Mouse (Mus musculus): ENCODE measurements around the gene Dmgdh.

Dmgdh gene

DNA sequence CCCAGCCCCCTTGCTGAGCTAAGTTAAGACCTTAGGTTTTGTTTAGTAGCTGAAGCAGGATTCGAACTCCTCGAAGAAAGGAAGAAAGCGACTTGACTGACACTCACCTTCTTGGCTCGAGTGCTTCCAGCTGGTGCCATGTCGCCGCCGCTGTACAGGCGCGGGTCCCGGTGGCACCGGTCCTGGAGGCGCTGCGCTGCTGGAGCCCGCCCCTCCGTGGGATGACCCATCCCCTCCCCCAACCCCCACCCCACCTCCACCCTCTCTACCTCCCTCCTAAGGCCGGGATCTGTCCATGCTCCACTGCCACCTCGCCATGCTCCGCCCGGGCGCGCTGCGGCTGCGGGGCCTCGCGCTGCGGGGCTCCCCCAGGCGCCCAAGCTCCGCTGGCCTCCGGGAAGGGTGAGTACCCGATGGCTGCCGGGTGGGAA, at the start of gene Dmgdh, which contains the start of gene Bhmt2:
TSS of gene Dmgdh (plus strand) at position 303 of the 431 bp plus-strand sequence.
TSS of gene Bhmt2 (minus strand) at position 172 of the 431 bp plus-strand sequence.
- in situ Hi-C loops (cut with MboI, MseI) = loop anchor here (25.0 kb wide), 1 partner anchor 1238 kb away; no protein-coding TSS in a partner anchor

- in situ Hi-C loops (cut with MboI, MseI) = loop anchor here (25.0 kb wide), 1 partner anchor 592 kb away; no protein-coding TSS in a partner anchor
Measured at GRCm38 (mm10) chr13:93628861-93629260, 45.4 kb upstream of the Dmgdh start.

GRCm38 (mm10) chr13:93630941-93631705, 43.1 kb upstream of the Dmgdh start:
- in situ Hi-C loops (cut with MboI, MseI) = loop anchor here (25.0 kb wide), 1 partner anchor 594 kb away; no protein-coding TSS in a partner anchor

DNA sequence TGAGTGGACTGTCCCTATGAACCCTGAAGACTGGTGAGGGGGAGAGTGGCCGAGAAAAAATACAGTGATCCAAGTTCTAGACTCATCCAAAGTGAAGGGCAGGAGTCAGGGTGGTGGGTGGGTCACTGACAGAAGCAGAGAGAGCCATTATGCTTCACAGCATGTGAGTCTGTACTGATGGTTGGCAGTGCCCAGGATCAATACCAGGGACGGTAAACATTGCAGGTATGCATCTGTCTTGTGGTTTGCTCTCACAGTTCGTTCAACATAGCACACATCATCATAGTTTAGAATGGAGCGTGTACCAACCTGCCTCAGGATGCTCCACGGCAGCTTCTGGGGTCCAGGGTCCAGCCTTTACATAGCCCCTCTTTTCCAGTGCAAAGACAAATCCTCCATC, 41.3 kb upstream of the Dmgdh start:
- in situ Hi-C loops (cut with MboI, MseI) = loop anchor here (25.0 kb wide), 1 partner anchor 596 kb away; no protein-coding TSS in a partner anchor

- in situ Hi-C loops (cut with MboI, MseI) = loop anchor here (25.0 kb wide), 1 partner anchor 599 kb away; no protein-coding TSS in a partner anchor
Measured at GRCm38 (mm10) chr13:93636561-93636960, 37.7 kb upstream of the Dmgdh start.

GRCm38 (mm10) chr13:93637282-93638245, 36.7 kb upstream of the Dmgdh start, which contains the start of gene Bhmt:
TSS of gene Bhmt (minus strand) at chr13:93637961.
- in situ Hi-C loops (cut with MboI, MseI) = loop anchor here (25.0 kb wide), 1 partner anchor 600 kb away; no protein-coding TSS in a partner anchor

GRCm38 (mm10) chr13:93639636-93640035, 34.6 kb upstream of the Dmgdh start:
- in situ Hi-C loops (cut with MboI, MseI) = loop anchor here (25.0 kb wide), 1 partner anchor 602 kb away; no protein-coding TSS in a partner anchor

- in situ Hi-C loops (cut with MboI, MseI) = loop anchor here (25.0 kb wide), 1 partner anchor 611 kb away; no protein-coding TSS in a partner anchor
Measured at GRCm38 (mm10) chr13:93648387-93649130, 25.7 kb upstream of the Dmgdh start.

- in situ Hi-C loops (cut with MboI, MseI) = loop anchor here (25.0 kb wide), 1 partner anchor 1259 kb away; no protein-coding TSS in a partner anchor
Measured at GRCm38 (mm10) chr13:93653382-93653781, 20.9 kb upstream of the Dmgdh start.

GRCm38 (mm10) chr13:93657941-93658340, 16.3 kb upstream of the Dmgdh start:
- in situ Hi-C loops (cut with MboI, MseI) = loop anchor here (25.0 kb wide), 1 partner anchor 1254 kb away; no protein-coding TSS in a partner anchor

- in situ Hi-C loops (cut with MboI, MseI) = loop anchor here (25.0 kb wide), 1 partner anchor 1245 kb away; no protein-coding TSS in a partner anchor
Measured at GRCm38 (mm10) chr13:93667586-93667985, 6.6 kb upstream of the Dmgdh start.

- in situ Hi-C loops (cut with MboI, MseI) = loop anchor here (25.0 kb wide), 1 partner anchor 1240 kb away; no protein-coding TSS in a partner anchor
Measured at GRCm38 (mm10) chr13:93672371-93672770, 1.9 kb upstream of the Dmgdh start.

GRCm38 (mm10) chr13:93673296-93673695, 937 bp upstream of the Dmgdh start:
- in situ Hi-C loops (cut with MboI, MseI) = loop anchor here (25.0 kb wide), 1 partner anchor 1239 kb away; no protein-coding TSS in a partner anchor

DNA sequence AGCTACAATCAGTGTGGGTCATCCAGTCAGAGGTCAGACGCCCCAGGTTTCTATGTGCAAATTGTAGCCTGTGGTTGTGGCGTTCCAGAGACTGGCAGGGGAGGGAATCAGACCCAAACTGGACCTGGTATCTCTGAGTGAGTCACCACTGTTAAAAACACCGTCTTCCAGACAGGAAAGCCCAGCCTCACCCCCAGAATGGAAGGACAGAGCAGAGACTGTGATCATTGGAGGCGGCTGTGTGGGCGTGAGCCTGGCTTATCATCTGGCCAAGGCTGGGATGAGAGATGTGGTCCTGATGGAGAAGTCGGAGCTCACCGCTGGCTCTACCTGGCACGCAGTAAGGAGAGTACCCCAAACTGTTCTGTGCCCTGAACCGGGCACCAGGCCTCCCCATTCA, 2.6 kb downstream of the Dmgdh start:
- in situ Hi-C loops (cut with MboI, MseI) = no loop called here

DNA sequence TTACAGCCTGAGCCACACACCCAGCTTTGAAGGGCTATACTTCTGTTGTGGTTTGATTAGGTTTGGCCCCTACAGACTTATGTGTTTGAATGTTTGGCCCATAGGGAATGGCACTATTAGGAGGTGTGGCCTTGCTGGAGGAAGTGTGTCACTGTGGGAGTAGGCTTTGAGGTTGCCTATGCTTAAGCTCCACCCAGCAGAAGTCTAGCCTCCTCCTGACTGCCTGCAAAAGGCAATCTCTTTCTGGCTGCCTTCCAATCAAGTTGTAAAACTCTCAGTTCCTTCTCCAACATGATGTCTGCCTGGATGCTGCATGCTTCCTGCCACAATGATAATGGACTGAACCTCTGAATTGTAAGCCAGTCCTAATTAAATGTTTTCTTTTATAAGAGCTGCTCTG, 9.1 kb downstream of the Dmgdh start:
- in situ Hi-C loops (cut with MboI, MseI) = no loop called here

DNA sequence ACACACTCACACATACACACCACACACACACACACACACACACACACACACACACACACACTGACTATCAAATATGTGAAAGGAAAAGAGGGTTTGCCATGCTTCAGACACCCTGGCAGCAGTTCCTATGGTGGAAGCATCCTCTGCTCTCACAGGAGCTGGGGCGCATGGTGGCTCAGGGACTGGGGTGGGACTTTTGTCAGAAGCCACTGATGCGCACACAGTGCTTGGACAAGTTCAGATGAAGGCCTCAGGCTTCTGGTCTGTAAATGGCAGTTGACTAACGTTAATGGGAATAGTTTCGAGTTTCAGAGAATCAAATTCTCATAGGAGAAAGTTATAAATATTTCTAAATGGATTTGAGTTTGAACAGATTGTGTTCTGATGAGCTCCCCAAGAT, 11.0 kb downstream of the Dmgdh start:
- in situ Hi-C loops (cut with MboI, MseI) = no loop called here

GRCm38 (mm10) chr13:93687321-93687720, 13.1 kb downstream of the Dmgdh start:
- in situ Hi-C loops (cut with MboI, MseI) = no loop called here

GRCm38 (mm10) chr13:93689566-93689965, 15.3 kb downstream of the Dmgdh start:
- in situ Hi-C loops (cut with MboI, MseI) = no loop called here

GRCm38 (mm10) chr13:93690821-93691220, 16.6 kb downstream of the Dmgdh start:
- in situ Hi-C loops (cut with MboI, MseI) = no loop called here

- in situ Hi-C loops (cut with MboI, MseI) = no loop called here
Measured at GRCm38 (mm10) chr13:93698866-93699265, 24.6 kb downstream of the Dmgdh start.
